Mouse (Mus musculus): ENCODE measurements around the gene Parp4. TPM values are rescaled to one million over a fixed set of nuclear protein-coding genes. Genes with fewer than 3 reads are reported as not detected.

The Parp4 gene
- polyA plus RNA-seq, 1 experiment from 2014 or later: 10.6 TPM

GRCm38 (mm10) chr14:56554716-56555115 lies 20.7 kb upstream of the Parp4 start:
- ATAC-seq (no peak), DNase-seq (ENCODE audit: low spot score) (no peak)
- no peaks in the 10 kb centered on the region for H3K4me1 ChIP-seq (ENCODE audit: insufficient read depth, low read depth, low read length)
- H3K9me3 ChIP-seq (ENCODE audit: low read length): no peaks in the 10 kb centered on the region
- H3K27ac ChIP-seq (ENCODE audit: low read length): no peak overlapping the region
- TF ChIP-seq EP300 (IDR thresholded peaks at IDR 0.05) (no peak), CTCF (IDR thresholded peaks at IDR 0.05) (no peak)
- no peak overlapping the region for H3K4me2 ChIP-seq (replicated peaks; ENCODE audit: low read depth, low read length)
- 94% methylated on average over 2 of the region's 2 CpGs for WGBS
- no peaks in the 10 kb centered on the region for H3K27me3 ChIP-seq (replicated peaks; ENCODE audit: insufficient read depth, low read length)
- H3K4me3 ChIP-seq (ENCODE audit: low read depth, low read length): no peak overlapping the region
- 0 out of 2 replicates have a peak, but pooled peaks cover 4% of the 10 kb centered on the region for H3K36me3 ChIP-seq (ENCODE audit: insufficient read depth, low read length)
- H3K9ac ChIP-seq (replicated peaks; ENCODE audit: low read depth): no peak overlapping the region

- H3K4me1 ChIP-seq (ENCODE audit: insufficient read depth, low read depth, low read length): no peaks in the 10 kb centered on the region
Measured at GRCm38 (mm10) chr14:56559134-56559533, 16.3 kb upstream of the Parp4 start.

GRCm38 (mm10) chr14:56567476-56567875 lies 7.9 kb upstream of the Parp4 start:
- DNase-seq (ENCODE audit: low spot score): no peak

More at GRCm38 (mm10) chr14:56559134-56559533, 16.3 kb upstream of the Parp4 start:
- DNase-seq (ENCODE audit: low spot score): no peak
- Histone ChIP-seq H3K9ac (replicated peaks; ENCODE audit: low read depth) (no peak overlapping the region), H3K4me3 (ENCODE audit: low read depth, low read length) (no peak overlapping the region), H3K27ac (ENCODE audit: low read length) (no peak overlapping the region), H3K9me3 (ENCODE audit: low read length) (no peaks in the 10 kb centered on the region), H3K27me3 (replicated peaks; ENCODE audit: insufficient read depth, low read length) (no peaks in the 10 kb centered on the region), H3K36me3 (ENCODE audit: insufficient read depth, low read length) (peaks cover 8% of the 10 kb centered on the region; the same call in 1 of the 2 replicates), H3K4me2 (replicated peaks; ENCODE audit: low read depth, low read length) (no peak overlapping the region)
- 73% methylated on average over 3 of the region's 3 CpGs for WGBS
- no peak for ATAC-seq
- TF ChIP-seq EP300 (IDR thresholded peaks at IDR 0.05): no peak
- TF ChIP-seq CTCF (IDR thresholded peaks at IDR 0.05): no peak

GRCm38 (mm10) chr14:56569041-56569440 lies 6.4 kb upstream of the Parp4 start:
- no peaks in the 10 kb centered on the region for H3K9me3 ChIP-seq (ENCODE audit: low read length)
- no peak for ATAC-seq
- no peak overlapping the region for H3K27ac ChIP-seq (ENCODE audit: low read length)
- 70% methylated on average over 4 of the region's 4 CpGs for WGBS
- no peaks in the 10 kb centered on the region for H3K36me3 ChIP-seq (ENCODE audit: insufficient read depth, low read length)
- H3K4me1 ChIP-seq (ENCODE audit: insufficient read depth, low read depth, low read length): no peaks in the 10 kb centered on the region
- no peak overlapping the region for H3K9ac ChIP-seq (replicated peaks; ENCODE audit: low read depth)
- H3K27me3 ChIP-seq (replicated peaks; ENCODE audit: insufficient read depth, low read length): no peaks in the 10 kb centered on the region
- H3K4me3 ChIP-seq (ENCODE audit: low read depth, low read length): no peak overlapping the region
- DNase-seq (ENCODE audit: low spot score): no peak
- no peak overlapping the region for H3K4me2 ChIP-seq (replicated peaks; ENCODE audit: low read depth, low read length)
- TF ChIP-seq CTCF (IDR thresholded peaks at IDR 0.05): no peak
- TF ChIP-seq EP300 (IDR thresholded peaks at IDR 0.05): no peak

More at GRCm38 (mm10) chr14:56567476-56567875, 7.9 kb upstream of the Parp4 start:
- peaks cover 4% of the 10 kb centered on the region; the same call in 1 of the 2 replicates for H3K36me3 ChIP-seq (ENCODE audit: insufficient read depth, low read length)
- ATAC-seq: no peak
- H3K9me3 ChIP-seq (ENCODE audit: low read length): no peaks in the 10 kb centered on the region
- no peak overlapping the region for H3K4me2 ChIP-seq (replicated peaks; ENCODE audit: low read depth, low read length)
- TF ChIP-seq EP300 (IDR thresholded peaks at IDR 0.05) (no peak), CTCF (IDR thresholded peaks at IDR 0.05) (no peak)
- no peak overlapping the region for H3K4me3 ChIP-seq (ENCODE audit: low read depth, low read length)
- H3K27me3 ChIP-seq (replicated peaks; ENCODE audit: insufficient read depth, low read length): no peaks in the 10 kb centered on the region
- 0 out of 2 replicates have a peak overlapping the region, but pooled peaks have one; percentile 27 for H3K27ac ChIP-seq (ENCODE audit: low read length)
- WGBS: 47% methylated on average over 7 of the region's 7 CpGs
- no peaks in the 10 kb centered on the region for H3K4me1 ChIP-seq (ENCODE audit: insufficient read depth, low read depth, low read length)
- H3K9ac ChIP-seq (replicated peaks; ENCODE audit: low read depth): no peak overlapping the region

GRCm38 (mm10) chr14:56571310-56572093 lies 3.9 kb upstream of the Parp4 start:
- Histone ChIP-seq H3K9me3 (ENCODE audit: low read length) (no peaks in the 10 kb centered on the region), H3K27me3 (replicated peaks; ENCODE audit: insufficient read depth, low read length) (no peaks in the 10 kb centered on the region), H3K4me2 (replicated peaks; ENCODE audit: low read depth, low read length) (peak overlapping the region; percentile 87), H3K36me3 (ENCODE audit: insufficient read depth, low read length) (no peaks in the 10 kb centered on the region), H3K27ac (ENCODE audit: low read length) (peak overlapping the region; percentile 51; the same call in 1 of the 2 replicates), H3K4me1 (ENCODE audit: insufficient read depth, low read depth, low read length) (peaks cover 4% of the 10 kb centered on the region; the same call in 1 of the 2 replicates), H3K4me3 (ENCODE audit: low read depth, low read length) (peak overlapping the region; percentile 73), H3K9ac (replicated peaks; ENCODE audit: low read depth) (peak overlapping the region; percentile 43; the same call in 1 of the 2 replicates)
- TF ChIP-seq EP300 (IDR thresholded peaks at IDR 0.05) (no peak), CTCF (IDR thresholded peaks at IDR 0.05) (no peak)
- under 1% methylated on average over 48 of the region's 59 CpGs for WGBS
- peak; percentile 98 for DNase-seq (ENCODE audit: low spot score)
- ATAC-seq: peak; percentile 98

- Histone ChIP-seq H3K27me3 (replicated peaks; ENCODE audit: insufficient read depth, low read length) (no peaks in the 10 kb centered on the region), H3K36me3 (ENCODE audit: insufficient read depth, low read length) (no peaks in the 10 kb centered on the region), H3K4me1 (ENCODE audit: insufficient read depth, low read depth, low read length) (peaks cover 4% of the 10 kb centered on the region; the same call in 1 of the 2 replicates), H3K4me2 (replicated peaks; ENCODE audit: low read depth, low read length) (no peak overlapping the region), H3K27ac (ENCODE audit: low read length) (no peak overlapping the region), H3K9me3 (ENCODE audit: low read length) (no peaks in the 10 kb centered on the region), H3K9ac (replicated peaks; ENCODE audit: low read depth) (no peak overlapping the region), H3K4me3 (ENCODE audit: low read depth, low read length) (no peak overlapping the region)
- TF ChIP-seq CTCF (IDR thresholded peaks at IDR 0.05): no peak
- no peak for TF ChIP-seq EP300 (IDR thresholded peaks at IDR 0.05)
- WGBS: 68% methylated on average over 2 of the region's 2 CpGs
- no peak for DNase-seq (ENCODE audit: low spot score)
- no peak for ATAC-seq
Measured at GRCm38 (mm10) chr14:56572546-56572945, 2.9 kb upstream of the Parp4 start.
